ENCODE assay signal across 25 mouse cellular contexts in genomic region chr10:77814382-77814781, GRCm38 (mm10). TPM values are rescaled to one million over a fixed set of nuclear protein-coding genes. Genes with fewer than 3 reads are reported as not detected.
DNase-seq lines count a peak whose midpoint lies in the region; ATAC-seq lines count a peak whose summit lies in the region.
"Had no signal": no experiment of that assay in that cellular context is flagged by ENCODE, and none has a peak within 500 bp of the region (broad histone marks: within the 10 kb centered on the region; RNA-seq: fewer than 3 reads in every experiment).

Gm2696 (plus strand) TSS chr10:77814682.

- no peaks in the 10 kb centered on the region for H3K27me3 ChIP-seq in forebrain, embryonic 10.5 days (ENCODE audit: poor library complexity, severe bottlenecking)
- no peaks in the 10 kb centered on the region for H3K27me3 ChIP-seq in forebrain, embryonic 14.5 days (replicated peaks; ENCODE audit: control insufficient read depth, insufficient read depth, low read length)
- no peaks in the 10 kb centered on the region for H3K27me3 ChIP-seq in hindbrain, embryonic 10.5 days (ENCODE audit: insufficient read depth, poor library complexity, severe bottlenecking)
- H3K27me3 ChIP-seq in hindbrain, embryonic 12.5 days, result no peaks in the 10 kb centered on the region; the same call in 1 of the 2 replicates
- H3K27me3 ChIP-seq in midbrain, embryonic 11.5 days (ENCODE audit: control insufficient read depth, insufficient read depth, low read length), result no peaks in the 10 kb centered on the region
- no peaks in the 10 kb centered on the region for H3K27me3 ChIP-seq in midbrain, embryonic 16.5 days (ENCODE audit: control insufficient read depth, insufficient read depth, low read depth, low read length)
- H3K27me3 ChIP-seq: embryonic facial prominence, embryonic 15.5 days; forebrain, embryonic 13.5 days had no signal

- peaks cover 11% of the 10 kb centered on the region for H3K4me1 ChIP-seq in forebrain, embryonic 10.5 days
- H3K4me1 ChIP-seq in forebrain, embryonic 14.5 days (ENCODE audit: control insufficient read depth, insufficient read depth, low read length), result no peaks in the 10 kb centered on the region
- peaks cover 7% of the 10 kb centered on the region; the same call in 1 of the 2 replicates for H3K4me1 ChIP-seq in hindbrain, embryonic 10.5 days (replicated peaks)
- H3K4me1 ChIP-seq in hindbrain, embryonic 12.5 days, result no peaks in the 10 kb centered on the region
- no peaks in the 10 kb centered on the region for H3K4me1 ChIP-seq in midbrain, embryonic 11.5 days (ENCODE audit: control insufficient read depth, insufficient read depth, low read length)
- no peaks in the 10 kb centered on the region for H3K4me1 ChIP-seq in midbrain, embryonic 16.5 days (ENCODE audit: control insufficient read depth, insufficient read depth, low read length)
- H3K4me1 ChIP-seq: embryonic facial prominence, embryonic 13.5 days; embryonic facial prominence, embryonic 15.5 days; forebrain, embryonic 13.5 days had no signal

- no peak within 1 kb of the TSS for H3K4me2 ChIP-seq in forebrain, embryonic 14.5 days (ENCODE audit: low read length)
- no peak within 1 kb of the TSS for H3K4me2 ChIP-seq in hindbrain, embryonic 12.5 days (replicated peaks)
- H3K4me2 ChIP-seq in midbrain, embryonic 11.5 days, result no peak within 1 kb of the TSS
- no peak within 1 kb of the TSS for H3K4me2 ChIP-seq in midbrain, embryonic 16.5 days (ENCODE audit: low read length)
- H3K4me2 ChIP-seq: embryonic facial prominence, embryonic 13.5 days; embryonic facial prominence, embryonic 15.5 days; forebrain, embryonic 13.5 days had no signal

- 0 out of 2 replicates have a peak within 1 kb of the TSS, but pooled peaks have one; percentile 3 for H3K27ac ChIP-seq in forebrain, embryonic 10.5 days
- H3K27ac ChIP-seq in forebrain, embryonic 14.5 days (ENCODE audit: low read depth, low read length), result no peak within 1 kb of the TSS
- 0 out of 2 replicates have a peak within 1 kb of the TSS, but pooled peaks have one; percentile 35 for H3K27ac ChIP-seq in hindbrain, embryonic 10.5 days
- H3K27ac ChIP-seq in hindbrain, embryonic 12.5 days, result no peak within 1 kb of the TSS
- no peak within 1 kb of the TSS for H3K27ac ChIP-seq in midbrain, embryonic 11.5 days (ENCODE audit: low read depth, low read length)
- no peak within 1 kb of the TSS for H3K27ac ChIP-seq in midbrain, embryonic 16.5 days (ENCODE audit: low read length)
- H3K27ac ChIP-seq: embryonic facial prominence, embryonic 13.5 days; embryonic facial prominence, embryonic 15.5 days; forebrain, embryonic 13.5 days had no signal

- no peaks in the 10 kb centered on the region for H3K36me3 ChIP-seq in forebrain, embryonic 10.5 days (replicated peaks)
- no peaks in the 10 kb centered on the region for H3K36me3 ChIP-seq in forebrain, embryonic 14.5 days (ENCODE audit: control insufficient read depth, insufficient read depth, low read length)
- H3K36me3 ChIP-seq in hindbrain, embryonic 10.5 days, result no peaks in the 10 kb centered on the region
- no peaks in the 10 kb centered on the region for H3K36me3 ChIP-seq in hindbrain, embryonic 12.5 days
- no peaks in the 10 kb centered on the region for H3K36me3 ChIP-seq in midbrain, embryonic 11.5 days (ENCODE audit: control insufficient read depth, insufficient read depth, low read length)
- H3K36me3 ChIP-seq in midbrain, embryonic 16.5 days (ENCODE audit: control insufficient read depth, insufficient read depth, low read length), result no peaks in the 10 kb centered on the region
- H3K36me3 ChIP-seq: embryonic facial prominence, embryonic 13.5 days; embryonic facial prominence, embryonic 15.5 days had no signal

- peaks cover 6% of the 10 kb centered on the region; the same call in 1 of the 2 replicates for H3K9me3 ChIP-seq in forebrain, embryonic 10.5 days
- H3K9me3 ChIP-seq in forebrain, embryonic 14.5 days (replicated peaks; ENCODE audit: control insufficient read depth, low read length), result no peaks in the 10 kb centered on the region; the same call in 1 of the 2 replicates
- H3K9me3 ChIP-seq in hindbrain, embryonic 10.5 days, result peaks cover 3% of the 10 kb centered on the region; the same call in 1 of the 2 replicates
- no peaks in the 10 kb centered on the region for H3K9me3 ChIP-seq in hindbrain, embryonic 12.5 days (replicated peaks)
- H3K9me3 ChIP-seq in midbrain, embryonic 11.5 days (ENCODE audit: control insufficient read depth, low read length), result no peaks in the 10 kb centered on the region
- H3K9me3 ChIP-seq in midbrain, embryonic 16.5 days (replicated peaks; ENCODE audit: control insufficient read depth, low read length, poor library complexity, severe bottlenecking), result no peaks in the 10 kb centered on the region
- H3K9me3 ChIP-seq: embryonic facial prominence, embryonic 13.5 days; embryonic facial prominence, embryonic 15.5 days had no signal

- H3K4me3 ChIP-seq in forebrain, embryonic 10.5 days, result no peak within 1 kb of the TSS
- no peak within 1 kb of the TSS for H3K4me3 ChIP-seq in forebrain, embryonic 14.5 days (ENCODE audit: low read depth, low read length)
- H3K4me3 ChIP-seq in hindbrain, embryonic 10.5 days, result no peak within 1 kb of the TSS
- H3K4me3 ChIP-seq in hindbrain, embryonic 12.5 days, result no peak within 1 kb of the TSS
- no peak within 1 kb of the TSS for H3K4me3 ChIP-seq in midbrain, embryonic 11.5 days (ENCODE audit: low read depth, low read length)
- no peak within 1 kb of the TSS for H3K4me3 ChIP-seq in midbrain, embryonic 16.5 days (ENCODE audit: low read depth, low read length)
- H3K4me3 ChIP-seq: embryonic facial prominence, embryonic 13.5 days; embryonic facial prominence, embryonic 15.5 days; erythroblast, embryonic 14.5 days; forebrain, embryonic 13.5 days had no signal

- ATAC-seq in forebrain, embryonic 14.5 days, result no peak
- no peak for ATAC-seq in hindbrain, embryonic 12.5 days (ENCODE audit: low FRiP score)
- ATAC-seq in midbrain, embryonic 11.5 days (ENCODE audit: low FRiP score), result no peak
- no peak for ATAC-seq in midbrain, embryonic 16.5 days
- ATAC-seq: CD4-positive, CD25-positive, alpha-beta regulatory T cell, adult 4 months; forebrain, embryonic 13.5 days; forebrain, embryonic 16.5 days had no signal

- no peak within 1 kb of the TSS for H3K9ac ChIP-seq in forebrain, embryonic 14.5 days (ENCODE audit: low read length)
- H3K9ac ChIP-seq in hindbrain, embryonic 12.5 days, result no peak within 1 kb of the TSS
- no peak within 1 kb of the TSS for H3K9ac ChIP-seq in midbrain, embryonic 11.5 days (ENCODE audit: low read length)
- no peak within 1 kb of the TSS for H3K9ac ChIP-seq in midbrain, embryonic 16.5 days (ENCODE audit: low read depth, low read length)
- H3K9ac ChIP-seq: embryonic facial prominence, embryonic 13.5 days; embryonic facial prominence, embryonic 15.5 days; forebrain, embryonic 13.5 days had no signal

- 61% methylated on average over 4 of the region's 4 CpGs for WGBS in forebrain, embryonic 10.5 days
- WGBS in forebrain, embryonic 14.5 days, result 58% methylated on average over 4 of the region's 4 CpGs
- WGBS in hindbrain, embryonic 10.5 days, result 57% methylated on average over 4 of the region's 4 CpGs
- 49% methylated on average over 4 of the region's 4 CpGs for WGBS in hindbrain, embryonic 12.5 days
- WGBS in midbrain, embryonic 11.5 days, result 65% methylated on average over 4 of the region's 4 CpGs
- WGBS in midbrain, embryonic 16.5 days, result 62% methylated on average over 4 of the region's 4 CpGs

- no peak for DNase-seq in forebrain, embryonic 10.5 days (ENCODE audit: extremely low spot score, low spot score)
- DNase-seq in forebrain, embryonic 14.5 days (ENCODE audit: low spot score), result no peak
- DNase-seq in hindbrain, embryonic 10.5 days (ENCODE audit: low spot score), result no peak
- DNase-seq in midbrain, embryonic 11.5 days (ENCODE audit: low spot score, missing footprints), result peak; percentile 75
- DNase-seq: adrenal gland, adult 2 months; adrenal gland, postnatal 10 days; adrenal gland, postnatal 25 days; B cell, adult 2 months; cerebellum, adult 11 months; cerebellum, adult 18-20 months; cerebellum, adult 8-10 months; cerebellum, adult 9-11 months; cerebellum, postnatal 14 days; cerebellum, postnatal 36 days; embryo, embryonic 11 days had no signal

RNA-seq across cellular contexts. Expression of gene Gm2696, which starts in this region (rescaled TPM):
- not detected in 2 replicates for polyA plus RNA-seq in forebrain, embryonic 10.5 days (2016; fragmentation: Nextera tagmentation; extraction: Ambion mirVana)
- polyA plus RNA-seq in forebrain, embryonic 14.5 days (2014; fragmentation: Nextera tagmentation; extraction: Ambion mirVana), result not detected in 2 replicates
- not detected in 2 replicates for polyA plus RNA-seq in hindbrain, embryonic 10.5 days (2016; fragmentation: Nextera tagmentation; extraction: Ambion mirVana)
- polyA plus RNA-seq in hindbrain, embryonic 12.5 days (2016; fragmentation: Nextera tagmentation; extraction: Ambion mirVana), result 0.31 TPM in 1 of 2 replicates, not detected in the other
- not detected in 2 replicates for polyA plus RNA-seq in midbrain, embryonic 11.5 days (2014; fragmentation: Nextera tagmentation; extraction: Ambion mirVana)
- polyA plus RNA-seq in midbrain, embryonic 16.5 days (2015; fragmentation: Nextera tagmentation; extraction: Ambion mirVana), result not detected in 2 replicates
- polyA plus RNA-seq: adrenal gland, adult 2 months; CD4-positive, CD25-positive, alpha-beta regulatory T cell, adult 4 months; embryonic facial prominence, embryonic 11.5 days; embryonic facial prominence, embryonic 13.5 days; erythroblast, embryonic 14.5 days; forebrain, embryonic 11.5 days; forebrain, embryonic 13.5 days; forebrain, embryonic 16.5 days had no signal

Comparison
In these comparisons a context has a peak if more than half of its experiments do, and no peak if none do; other contexts are left out.
1. H3K27ac ChIP-seq: peak in forebrain, embryonic 10.5 days (single experiment) and hindbrain, embryonic 10.5 days (single experiment); none in forebrain, embryonic 14.5 days (single experiment), hindbrain, embryonic 12.5 days (single experiment), midbrain, embryonic 11.5 days (single experiment) and midbrain, embryonic 16.5 days (single experiment).
2. Peak in DNase-seq in midbrain, embryonic 11.5 days; RNA of the gene not detected or under 1 TPM.